Mouse (Mus musculus): ENCODE results near the gene Slc12a8.

- no peak for TF ChIP-seq POLR2A (IDR thresholded peaks at IDR 0.05; ENCODE audit: extremely low read depth, insufficient read depth, low read length)
- no peak for TF ChIP-seq CTCF (IDR thresholded peaks at IDR 0.05; ENCODE audit: extremely low read depth, insufficient read depth, low read length)
Measured at GRCm38 (mm10) chr16:33583881-33584454, 66.8 kb downstream of the Slc12a8 start.

All from cortical plate, adult 2 months (tissue).